In the genomic region with DNA sequence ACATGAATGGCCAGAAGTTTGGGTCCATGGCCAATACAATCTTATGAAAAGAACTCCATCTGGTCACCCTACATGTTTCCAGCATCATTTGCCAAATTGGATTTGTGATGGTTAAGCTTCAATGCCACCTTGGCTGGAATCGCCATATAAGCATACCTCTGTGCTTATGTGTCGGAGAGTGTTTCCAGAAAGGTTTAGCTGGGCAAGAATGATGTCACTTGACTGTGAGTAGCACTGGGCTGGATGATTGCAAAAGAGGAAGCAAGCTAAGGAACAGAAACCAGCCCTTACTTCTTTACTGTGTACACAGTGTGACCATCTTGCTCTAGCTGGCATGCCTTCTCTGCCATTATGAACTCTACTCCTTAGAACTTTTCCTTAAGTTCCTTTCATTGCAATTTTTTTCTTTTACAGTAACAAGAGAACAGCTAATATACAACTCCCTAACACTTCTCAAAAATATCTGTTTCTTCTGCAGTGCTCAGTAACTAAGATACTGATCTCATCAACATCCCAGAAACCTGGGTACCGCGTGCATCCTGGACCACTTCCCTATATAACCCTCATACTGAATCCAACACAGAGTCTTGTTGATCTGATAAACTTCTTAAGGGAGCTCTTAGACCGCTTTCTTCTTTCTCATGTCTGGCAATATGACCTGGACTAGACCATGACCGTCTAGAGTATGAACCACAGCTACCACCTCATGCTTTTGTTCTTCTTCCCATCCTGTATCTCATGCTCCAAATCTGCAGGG, we compare ENCODE assay signal across 14 mouse cellular contexts.
DNase-seq lines count a peak whose midpoint lies in the region; ATAC-seq and TF ChIP-seq lines count a peak whose summit lies in the region.
"Had no signal": no experiment of that assay in that cellular context is flagged by ENCODE, and none has a peak within 500 bp of the region (broad histone marks: within the 10 kb centered on the region; RNA-seq: fewer than 3 reads in every experiment).

No protein-coding gene starts in this region.

- no peak overlapping the region for H3K4me3 ChIP-seq in small intestine, adult 2 months (ENCODE audit: low read depth, low read length)
- H3K4me3 ChIP-seq: heart, embryonic 13.5 days; megakaryocyte, embryonic 14.5 days; myocyte had no signal

- no peaks in the 10 kb centered on the region for H3K36me3 ChIP-seq in small intestine, adult 2 months (ENCODE audit: control insufficient read depth, insufficient read depth, low read length)
- H3K36me3 ChIP-seq: heart, embryonic 13.5 days had no signal

- peak overlapping the region; percentile 96 for H3K27ac ChIP-seq in small intestine, adult 2 months (ENCODE audit: insufficient read depth, low read depth, low read length)
- H3K27ac ChIP-seq: heart, embryonic 13.5 days had no signal

- no peak; the same call in 1 of the 2 replicates for ATAC-seq in cerebellum, adult (ENCODE audit: insufficient number of reproducible peaks, low FRiP score, low TSS enrichment)
- ATAC-seq: intestine, embryonic 16.5 days had no signal

- no peak for TF ChIP-seq POLR2A in brain, embryonic 14.5 days (IDR thresholded peaks at IDR 0.05; ENCODE audit: borderline replicate concordance, extremely low read depth, insufficient read depth, insufficient read length, poor library complexity, severe bottlenecking)
- TF ChIP-seq POLR2A in small intestine, adult 2 months (IDR thresholded peaks at IDR 0.05; ENCODE audit: low read depth, low read length) = no peak

- no peak for TF ChIP-seq CTCF in brain, embryonic 14.5 days (IDR thresholded peaks at IDR 0.05; ENCODE audit: borderline replicate concordance, extremely low read depth, insufficient read depth, insufficient read length)
- no peak for TF ChIP-seq CTCF in small intestine, adult 2 months (IDR thresholded peaks at IDR 0.05; ENCODE audit: extremely low read depth, insufficient read length, insufficient replicate concordance, low read depth, low read length)

- DNase-seq in cerebellum, postnatal 10 days = peak; percentile 68 to 69
- peak; percentile 57 for DNase-seq in lung, postnatal 25 days (ENCODE audit: low spot score)
- DNase-seq in lung, postnatal 10 days = no peak
- peak; percentile 42 for DNase-seq in brain, embryonic 14.5 days (ENCODE audit: low read depth)
- DNase-seq in adrenal gland, adult (ENCODE audit: inconsistent age in 2 of 2, low spot score in 1 of 2) = no peak
- no peak for DNase-seq in adrenal gland, adult 8-10 months
- DNase-seq: kidney, postnatal 14 days; right cerebral cortex, postnatal 4 days had no signal

- 86% methylated on average over 6 of the region's 6 CpGs for WGBS in small intestine, adult 2 months

- no peaks in the 10 kb centered on the region for H3K27me3 ChIP-seq in small intestine, adult 2 months (ENCODE audit: control insufficient read depth, insufficient read depth, low read length)
- H3K27me3 ChIP-seq: heart, embryonic 13.5 days; megakaryocyte, embryonic 14.5 days had no signal

- peaks cover 50% of the 10 kb centered on the region for H3K4me1 ChIP-seq in small intestine, adult 2 months (ENCODE audit: control insufficient read depth, insufficient read depth, insufficient read length, low read length)

Comparison
In these comparisons a context has a peak if more than half of its experiments do, and no peak if none do; other contexts are left out.
1. DNase-seq: peak in cerebellum, postnatal 10 days (2 of 2), lung, postnatal 25 days (single experiment) and brain, embryonic 14.5 days (single experiment); none in lung, postnatal 10 days (single experiment), adrenal gland, adult (0 of 2) and adrenal gland, adult 8-10 months (single experiment).